Mouse (Mus musculus) stomach, postnatal 0 days (tissue): ENCODE measurements around the gene Hoxa5.

Experiments
- CTCF ChIP-seq: IDR thresholded peaks from 2 replicates; pipeline ENCODE4 v1.5.1; 2016; ENCODE audit warnings: antibody characterized with exemption, low read depth, mild to moderate bottlenecking, moderate library complexity
- EP300 ChIP-seq: optimal IDR thresholded peaks from 2 replicates; pipeline ENCODE3; 2016; ENCODE audit warnings: antibody characterized with exemption

GRCm38 (mm10) chr6:52236806-52237205, 32.4 kb upstream of the Hoxa5 start:
- TF ChIP-seq CTCF = no peak
- no peak for TF ChIP-seq EP300
